ENCODE assay signal across 12 mouse cellular contexts in the genomic region with DNA sequence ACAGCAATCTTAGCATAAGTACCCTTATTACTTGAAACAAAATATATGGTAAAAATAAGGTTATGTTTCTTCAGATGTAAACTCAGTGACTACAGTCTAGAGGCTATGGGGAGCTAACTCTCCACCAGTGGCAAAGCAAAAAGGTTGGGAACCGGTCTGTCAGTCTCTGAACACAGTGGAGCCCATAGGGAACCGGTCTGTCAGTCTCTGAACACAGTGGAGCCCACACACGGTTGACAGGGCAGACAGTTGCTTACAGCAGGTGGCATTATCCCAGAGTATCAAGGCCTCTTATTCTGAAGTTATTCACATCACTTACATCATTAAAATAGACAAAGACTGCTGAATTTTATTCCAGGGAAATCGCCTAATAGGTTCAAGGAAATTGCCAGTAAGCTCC.
"Had no signal": no experiment of that assay in that cellular context is flagged by ENCODE, and none has a peak within 500 bp of the region (broad histone marks: within the 10 kb centered on the region; RNA-seq: fewer than 3 reads in every experiment).

No protein-coding gene starts in this region.

- H3K4me1 ChIP-seq: limb, embryonic 10.5 days; liver, embryonic 15.5 days; midbrain, embryonic 13.5 days had no signal

- H3K4me2 ChIP-seq: liver, embryonic 11.5 days; liver, embryonic 15.5 days; midbrain, embryonic 13.5 days had no signal

- ATAC-seq: lung, postnatal 0 days; midbrain, embryonic 13.5 days had no signal

- H3K27ac ChIP-seq: limb, embryonic 10.5 days; liver, embryonic 15.5 days; midbrain, embryonic 13.5 days had no signal

- H3K9ac ChIP-seq: liver, embryonic 15.5 days; midbrain, embryonic 13.5 days had no signal

- H3K4me3 ChIP-seq: limb, embryonic 10.5 days; liver, embryonic 15.5 days; midbrain, embryonic 13.5 days had no signal

- DNase-seq: kidney, postnatal 25 days; layer of hippocampus, adult 9-11 months; lung, adult 2 months; lung, postnatal 36 days; right cerebral cortex, postnatal 4 days; spleen, adult 18-20 months; thymus, postnatal 36 days had no signal

- H3K27me3 ChIP-seq: liver, embryonic 15.5 days; midbrain, embryonic 13.5 days had no signal

- H3K9me3 ChIP-seq: limb, embryonic 10.5 days; liver, embryonic 15.5 days; midbrain, embryonic 13.5 days had no signal
